Mouse (Mus musculus): Measurements from ENCODE around the gene Gjd3. TPM values are rescaled to one million over a fixed set of nuclear protein-coding genes. Genes with fewer than 3 reads are reported as not detected.

The Gjd3 gene
- polyA plus RNA-seq, 1 experiment from 2014 or later: 0.56 TPM

DNA sequence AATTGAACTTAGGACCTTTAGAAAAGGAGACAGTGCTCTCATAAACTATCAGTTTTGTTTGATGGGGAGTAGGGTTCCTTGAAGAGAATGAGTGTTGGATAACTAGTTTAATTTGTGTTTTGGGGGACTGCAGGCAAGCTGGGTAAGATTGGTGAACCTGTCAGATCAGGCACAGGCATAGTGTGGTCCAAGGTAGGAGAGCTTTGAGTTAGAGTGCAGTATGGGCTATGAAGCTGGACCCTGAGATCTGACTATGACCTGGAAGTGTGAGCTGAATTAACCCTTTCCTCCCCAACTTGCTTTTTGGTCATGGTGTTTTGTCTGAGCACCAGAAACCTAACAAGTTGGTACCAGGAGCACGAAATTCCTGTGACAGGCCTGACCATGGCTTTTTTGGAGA lies 31.0 kb upstream of the Gjd3 start:
- no peak for DNase-seq (ENCODE audit: low spot score)
- no peak overlapping the region for H3K27ac ChIP-seq (replicated peaks; ENCODE audit: low read depth, low read length)
- no peak overlapping the region for H3K9ac ChIP-seq (ENCODE audit: low read depth, low read length)
- no peak for ATAC-seq (ENCODE audit: low read depth)
- H3K9me3 ChIP-seq (ENCODE audit: control insufficient read depth, low read length): no peaks in the 10 kb centered on the region
- H3K27me3 ChIP-seq (replicated peaks; ENCODE audit: control insufficient read depth, insufficient read depth, low read length): no peaks in the 10 kb centered on the region
- H3K4me2 ChIP-seq (ENCODE audit: low read depth, low read length): no peak overlapping the region
- peaks cover 97% of the 10 kb centered on the region for H3K36me3 ChIP-seq (ENCODE audit: control insufficient read depth, insufficient read depth, low read length)
- no peaks in the 10 kb centered on the region for H3K4me1 ChIP-seq (ENCODE audit: control insufficient read depth, insufficient read depth, low read length)
- 82% methylated on average over 1 of the region's 1 CpGs for WGBS
- no peak overlapping the region for H3K4me3 ChIP-seq (ENCODE audit: low read depth, low read length)

DNA sequence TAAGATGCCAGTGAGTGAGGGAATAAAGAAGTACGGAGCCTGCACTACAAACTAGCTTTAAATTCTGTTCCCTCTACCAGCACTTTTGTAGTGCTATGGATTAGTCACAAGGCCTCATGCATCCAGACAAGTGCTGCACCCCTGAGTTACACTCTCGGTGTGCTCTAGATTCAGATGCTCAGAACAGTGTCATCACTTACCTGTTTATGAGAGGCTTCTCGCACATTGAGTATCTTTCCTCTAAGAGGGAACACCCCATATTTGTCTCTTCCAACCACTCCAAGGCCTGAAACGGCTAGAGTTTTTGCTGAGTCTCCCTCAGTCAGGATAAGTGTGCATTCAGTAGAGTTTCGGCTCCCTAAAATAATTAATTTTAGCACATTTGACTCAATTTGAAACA lies 27.9 kb upstream of the Gjd3 start:
- no peaks in the 10 kb centered on the region for H3K27me3 ChIP-seq (replicated peaks; ENCODE audit: control insufficient read depth, insufficient read depth, low read length)
- no peak overlapping the region for H3K27ac ChIP-seq (replicated peaks; ENCODE audit: low read depth, low read length)
- no peak overlapping the region for H3K4me3 ChIP-seq (ENCODE audit: low read depth, low read length)
- H3K4me1 ChIP-seq (ENCODE audit: control insufficient read depth, insufficient read depth, low read length): no peaks in the 10 kb centered on the region
- ATAC-seq (ENCODE audit: low read depth) (no peak), DNase-seq (ENCODE audit: low spot score) (no peak)
- H3K4me2 ChIP-seq (ENCODE audit: low read depth, low read length): no peak overlapping the region
- H3K9me3 ChIP-seq (ENCODE audit: control insufficient read depth, low read length): no peaks in the 10 kb centered on the region
- H3K9ac ChIP-seq (ENCODE audit: low read depth, low read length): no peak overlapping the region
- 94% methylated on average over 5 of the region's 5 CpGs for WGBS
- peaks cover 85% of the 10 kb centered on the region for H3K36me3 ChIP-seq (ENCODE audit: control insufficient read depth, insufficient read depth, low read length)

DNA sequence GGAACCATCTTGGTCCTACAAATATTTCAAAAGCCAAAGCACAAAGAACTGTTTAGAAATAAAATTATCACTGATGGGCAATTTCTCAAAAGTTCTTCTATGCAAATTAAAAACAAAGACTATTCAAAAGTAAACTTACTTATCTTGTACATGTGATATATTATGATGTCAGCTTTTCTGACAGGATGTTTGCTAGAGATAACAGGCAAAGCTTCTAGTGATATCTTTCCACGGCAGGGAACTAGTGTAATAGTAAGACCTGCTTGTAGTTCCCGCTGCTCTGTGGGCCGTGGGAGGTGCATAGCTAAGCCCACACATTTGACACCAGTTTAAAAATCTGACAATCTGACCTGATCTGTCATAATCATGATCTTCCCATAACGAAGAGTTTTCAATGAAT lies 27.3 kb upstream of the Gjd3 start:
- Histone ChIP-seq H3K27me3 (replicated peaks; ENCODE audit: control insufficient read depth, insufficient read depth, low read length) (no peaks in the 10 kb centered on the region), H3K27ac (replicated peaks; ENCODE audit: low read depth, low read length) (no peak overlapping the region), H3K36me3 (ENCODE audit: control insufficient read depth, insufficient read depth, low read length) (peaks cover 85% of the 10 kb centered on the region), H3K4me2 (ENCODE audit: low read depth, low read length) (no peak overlapping the region), H3K4me1 (ENCODE audit: control insufficient read depth, insufficient read depth, low read length) (no peaks in the 10 kb centered on the region), H3K9me3 (ENCODE audit: control insufficient read depth, low read length) (no peaks in the 10 kb centered on the region), H3K9ac (ENCODE audit: low read depth, low read length) (no peak overlapping the region), H3K4me3 (ENCODE audit: low read depth, low read length) (no peak overlapping the region)
- DNase-seq (ENCODE audit: low spot score) (no peak), ATAC-seq (ENCODE audit: low read depth) (no peak)
- WGBS: 87% methylated on average over 4 of the region's 4 CpGs

DNA sequence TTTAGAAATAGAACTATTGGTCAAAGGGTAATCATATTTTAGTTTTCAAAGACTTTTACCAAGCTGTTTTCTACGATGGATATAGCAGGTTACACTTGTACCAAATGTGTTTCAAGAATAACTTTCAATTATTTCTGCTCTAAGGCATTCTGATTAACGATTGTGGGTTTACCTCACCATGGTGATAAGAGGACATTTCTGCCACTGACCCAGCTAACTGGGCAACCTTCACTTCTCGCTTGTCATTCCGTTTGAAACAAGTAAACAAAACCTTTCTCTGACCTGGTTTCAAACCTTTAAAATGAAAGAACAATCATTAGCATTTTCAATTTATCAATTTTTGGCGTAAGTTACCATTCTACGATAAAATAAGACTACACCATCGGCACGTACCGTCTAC lies 24.0 kb upstream of the Gjd3 start:
- ATAC-seq (ENCODE audit: low read depth): no peak

GRCm38 (mm10) chr11:98999243-98999642 lies 16.4 kb upstream of the Gjd3 start:
- WGBS: 87% methylated on average over 11 of the region's 11 CpGs
- Histone ChIP-seq H3K27ac (replicated peaks; ENCODE audit: low read depth, low read length) (no peak overlapping the region), H3K9ac (ENCODE audit: low read depth, low read length) (no peak overlapping the region), H3K27me3 (replicated peaks; ENCODE audit: control insufficient read depth, insufficient read depth, low read length) (no peaks in the 10 kb centered on the region), H3K36me3 (ENCODE audit: control insufficient read depth, insufficient read depth, low read length) (peaks cover 96% of the 10 kb centered on the region), H3K4me1 (ENCODE audit: control insufficient read depth, insufficient read depth, low read length) (no peaks in the 10 kb centered on the region), H3K4me2 (ENCODE audit: low read depth, low read length) (no peak overlapping the region), H3K4me3 (ENCODE audit: low read depth, low read length) (no peak overlapping the region), H3K9me3 (ENCODE audit: control insufficient read depth, low read length) (no peaks in the 10 kb centered on the region)
- ATAC-seq (ENCODE audit: low read depth): no peak
- DNase-seq (ENCODE audit: low spot score): no peak

More for the DNA sequence above, 24.0 kb upstream of the Gjd3 start:
- 92% methylated on average over 9 of the region's 9 CpGs for WGBS
- H3K36me3 ChIP-seq (ENCODE audit: control insufficient read depth, insufficient read depth, low read length): peaks cover 83% of the 10 kb centered on the region
- no peaks in the 10 kb centered on the region for H3K9me3 ChIP-seq (ENCODE audit: control insufficient read depth, low read length)
- no peak overlapping the region for H3K9ac ChIP-seq (ENCODE audit: low read depth, low read length)
- no peak overlapping the region for H3K4me3 ChIP-seq (ENCODE audit: low read depth, low read length)
- H3K27me3 ChIP-seq (replicated peaks; ENCODE audit: control insufficient read depth, insufficient read depth, low read length): no peaks in the 10 kb centered on the region
- no peak overlapping the region for H3K27ac ChIP-seq (replicated peaks; ENCODE audit: low read depth, low read length)
- DNase-seq (ENCODE audit: low spot score): no peak
- H3K4me1 ChIP-seq (ENCODE audit: control insufficient read depth, insufficient read depth, low read length): no peaks in the 10 kb centered on the region
- no peak overlapping the region for H3K4me2 ChIP-seq (ENCODE audit: low read depth, low read length)

DNA sequence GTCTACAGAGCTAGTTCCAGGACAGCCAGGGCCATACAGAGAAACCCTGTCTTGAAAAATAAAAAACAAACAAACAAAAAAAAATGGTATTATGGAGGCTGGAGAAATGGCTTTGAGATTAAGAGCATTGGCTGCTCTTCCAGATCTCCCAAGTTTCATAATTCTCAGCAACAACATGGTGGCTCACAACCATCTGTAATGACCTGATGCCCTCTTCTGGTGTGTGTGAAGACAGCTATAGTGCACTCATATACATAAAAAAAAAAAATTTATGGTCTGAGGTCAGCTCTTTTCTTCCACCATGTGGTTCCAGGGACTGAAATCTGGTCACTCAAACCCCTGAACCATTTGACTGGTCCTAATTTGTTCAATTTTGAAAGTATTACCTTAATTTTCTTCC lies 16.0 kb upstream of the Gjd3 start:
- peak; percentile 39 for DNase-seq (ENCODE audit: low spot score)
- Histone ChIP-seq H3K36me3 (ENCODE audit: control insufficient read depth, insufficient read depth, low read length) (peaks cover 96% of the 10 kb centered on the region), H3K27ac (replicated peaks; ENCODE audit: low read depth, low read length) (no peak overlapping the region), H3K4me3 (ENCODE audit: low read depth, low read length) (no peak overlapping the region), H3K27me3 (replicated peaks; ENCODE audit: control insufficient read depth, insufficient read depth, low read length) (no peaks in the 10 kb centered on the region), H3K9me3 (ENCODE audit: control insufficient read depth, low read length) (no peaks in the 10 kb centered on the region), H3K4me1 (ENCODE audit: control insufficient read depth, insufficient read depth, low read length) (no peaks in the 10 kb centered on the region), H3K4me2 (ENCODE audit: low read depth, low read length) (no peak overlapping the region), H3K9ac (ENCODE audit: low read depth, low read length) (no peak overlapping the region)
- no peak for ATAC-seq (ENCODE audit: low read depth)

GRCm38 (mm10) chr11:98997659-98998058 lies 14.8 kb upstream of the Gjd3 start:
- 94% methylated on average over 4 of the region's 4 CpGs for WGBS
- ATAC-seq (ENCODE audit: low read depth) (no peak), DNase-seq (ENCODE audit: low spot score) (no peak)
- H3K36me3 ChIP-seq (ENCODE audit: control insufficient read depth, insufficient read depth, low read length): peaks cover 97% of the 10 kb centered on the region
- no peaks in the 10 kb centered on the region for H3K4me1 ChIP-seq (ENCODE audit: control insufficient read depth, insufficient read depth, low read length)
- no peaks in the 10 kb centered on the region for H3K9me3 ChIP-seq (ENCODE audit: control insufficient read depth, low read length)
- no peaks in the 10 kb centered on the region for H3K27me3 ChIP-seq (replicated peaks; ENCODE audit: control insufficient read depth, insufficient read depth, low read length)
- H3K4me2 ChIP-seq (ENCODE audit: low read depth, low read length): no peak overlapping the region
- no peak overlapping the region for H3K27ac ChIP-seq (replicated peaks; ENCODE audit: low read depth, low read length)
- no peak overlapping the region for H3K9ac ChIP-seq (ENCODE audit: low read depth, low read length)
- H3K4me3 ChIP-seq (ENCODE audit: low read depth, low read length): no peak overlapping the region

GRCm38 (mm10) chr11:98995987-98996386 lies 13.2 kb upstream of the Gjd3 start:
- ATAC-seq (ENCODE audit: low read depth): no peak

GRCm38 (mm10) chr11:98990866-98991265 lies 8.1 kb upstream of the Gjd3 start:
- 76% methylated on average over 6 of the region's 6 CpGs for WGBS
- H3K4me2 ChIP-seq (ENCODE audit: low read depth, low read length): no peak overlapping the region
- DNase-seq (ENCODE audit: low spot score): no peak
- H3K27me3 ChIP-seq (replicated peaks; ENCODE audit: control insufficient read depth, insufficient read depth, low read length): no peaks in the 10 kb centered on the region
- peaks cover 46% of the 10 kb centered on the region for H3K36me3 ChIP-seq (ENCODE audit: control insufficient read depth, insufficient read depth, low read length)
- ATAC-seq (ENCODE audit: low read depth): no peak
- H3K9me3 ChIP-seq (ENCODE audit: control insufficient read depth, low read length): no peaks in the 10 kb centered on the region
- no peaks in the 10 kb centered on the region for H3K4me1 ChIP-seq (ENCODE audit: control insufficient read depth, insufficient read depth, low read length)
- no peak overlapping the region for H3K4me3 ChIP-seq (ENCODE audit: low read depth, low read length)
- no peak overlapping the region for H3K9ac ChIP-seq (ENCODE audit: low read depth, low read length)
- H3K27ac ChIP-seq (replicated peaks; ENCODE audit: low read depth, low read length): no peak overlapping the region

More at GRCm38 (mm10) chr11:98995987-98996386, 13.2 kb upstream of the Gjd3 start:
- no peak for DNase-seq (ENCODE audit: low spot score)
- no peak overlapping the region for H3K4me3 ChIP-seq (ENCODE audit: low read depth, low read length)
- H3K9ac ChIP-seq (ENCODE audit: low read depth, low read length): no peak overlapping the region
- H3K27ac ChIP-seq (replicated peaks; ENCODE audit: low read depth, low read length): no peak overlapping the region
- no peak overlapping the region for H3K4me2 ChIP-seq (ENCODE audit: low read depth, low read length)
- 93% methylated on average over 7 of the region's 7 CpGs for WGBS
- no peaks in the 10 kb centered on the region for H3K4me1 ChIP-seq (ENCODE audit: control insufficient read depth, insufficient read depth, low read length)
- no peaks in the 10 kb centered on the region for H3K9me3 ChIP-seq (ENCODE audit: control insufficient read depth, low read length)
- H3K27me3 ChIP-seq (replicated peaks; ENCODE audit: control insufficient read depth, insufficient read depth, low read length): no peaks in the 10 kb centered on the region
- peaks cover 92% of the 10 kb centered on the region for H3K36me3 ChIP-seq (ENCODE audit: control insufficient read depth, insufficient read depth, low read length)

All from embryonic facial prominence, embryonic 14.5 days (tissue).